Mouse (Mus musculus) monocyte, adult 59 days (primary cell): ENCODE results near the gene Slc17a7. TPM values are rescaled to one million over a fixed set of nuclear protein-coding genes. Genes with fewer than 3 reads are reported as not detected.

ENCODE experiments used
- total RNA-seq, 2 experiments: library from RNA; stranded (reverse); gene quantifications; one replicate each; pipeline ENCODE4 v1.2.4; 2023

Gene Slc17a7
- not detected for total RNA-seq

DNA sequence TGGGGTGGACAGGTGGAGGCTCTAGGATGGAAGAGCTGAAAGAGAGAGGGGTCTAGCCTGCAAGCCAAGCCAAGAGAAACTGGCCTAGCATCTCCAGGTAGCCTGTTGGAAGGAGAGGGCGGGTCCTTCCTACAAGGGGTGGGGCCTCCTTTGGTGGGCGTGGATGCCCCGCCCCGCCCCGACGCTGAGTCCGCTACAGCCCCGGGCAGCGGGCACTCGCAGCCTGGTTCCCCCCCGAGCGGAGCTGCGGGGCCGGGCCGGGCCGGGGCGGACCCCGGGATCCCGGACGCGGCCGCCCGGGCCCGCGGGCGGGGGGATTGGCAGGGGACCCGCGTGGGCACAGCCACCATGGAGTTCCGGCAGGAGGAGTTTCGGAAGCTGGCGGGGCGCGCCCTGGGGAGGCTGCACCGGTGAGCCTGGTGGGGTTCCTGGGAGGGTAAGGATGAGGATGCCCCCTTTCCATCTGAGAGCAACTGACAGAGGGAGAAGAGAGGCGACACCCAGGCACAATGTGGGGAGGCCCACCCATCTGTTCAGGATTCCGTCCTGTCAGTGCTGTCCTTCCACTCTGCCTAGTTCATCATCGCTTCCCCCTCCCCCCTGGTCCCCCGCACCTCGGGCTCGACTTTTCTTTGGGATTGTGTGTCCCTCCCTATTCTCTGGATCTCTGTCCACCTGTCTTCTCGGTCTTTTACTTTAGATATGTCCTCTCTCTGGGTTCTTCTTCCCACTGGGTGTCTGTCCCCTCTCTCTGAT, at the start of gene Slc17a7:
TSS of gene Slc17a7 (plus strand) at position 215 of the 756 bp plus-strand sequence.

DNA sequence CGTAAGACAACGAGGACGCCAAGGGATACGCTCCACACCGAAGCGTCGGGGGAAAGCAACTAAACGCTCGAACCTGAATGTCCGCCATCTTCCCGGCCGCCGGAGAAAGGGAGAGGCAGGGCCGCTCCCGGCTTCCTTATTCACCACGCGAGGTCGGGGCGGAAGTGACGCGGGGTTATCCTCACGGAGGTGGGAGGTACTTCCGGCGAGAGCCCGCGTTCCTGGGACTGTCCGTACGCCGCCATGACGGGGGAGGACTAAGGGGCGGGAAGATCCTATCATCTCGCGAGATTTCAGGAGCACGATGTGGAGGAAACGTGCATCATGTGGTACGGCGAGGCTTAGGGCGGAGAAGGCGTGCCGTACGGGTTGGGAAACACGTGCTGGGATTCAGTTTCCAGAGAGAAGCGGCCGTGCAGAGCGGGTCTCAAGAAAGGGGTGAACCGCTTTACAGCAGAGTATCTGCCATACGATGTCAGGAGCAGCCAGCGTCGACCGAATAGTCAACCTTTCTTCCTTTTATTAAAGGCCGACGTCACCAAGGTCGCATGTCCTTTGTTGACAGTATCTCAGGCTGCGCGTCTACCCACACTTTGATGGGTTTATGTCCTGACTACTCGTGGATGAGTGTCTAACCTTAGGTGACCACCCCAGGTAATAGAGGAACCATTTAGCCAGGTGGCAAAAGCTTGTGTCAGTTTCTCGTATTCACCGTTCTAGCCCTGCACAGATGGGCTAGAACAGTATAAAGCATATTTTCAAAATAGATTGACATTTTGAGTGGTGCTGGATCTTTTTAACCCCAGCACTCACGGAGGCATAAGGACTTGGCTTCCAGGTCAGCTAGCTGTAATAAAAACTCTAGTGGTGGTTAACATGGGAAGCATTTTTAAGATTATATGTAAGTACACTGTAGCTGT, 39.3 kb upstream of the Slc17a7 start, which contains the start of gene Rps11:
TSS of gene Rps11 (minus strand) at position 216 of the 920 bp plus-strand sequence.

DNA sequence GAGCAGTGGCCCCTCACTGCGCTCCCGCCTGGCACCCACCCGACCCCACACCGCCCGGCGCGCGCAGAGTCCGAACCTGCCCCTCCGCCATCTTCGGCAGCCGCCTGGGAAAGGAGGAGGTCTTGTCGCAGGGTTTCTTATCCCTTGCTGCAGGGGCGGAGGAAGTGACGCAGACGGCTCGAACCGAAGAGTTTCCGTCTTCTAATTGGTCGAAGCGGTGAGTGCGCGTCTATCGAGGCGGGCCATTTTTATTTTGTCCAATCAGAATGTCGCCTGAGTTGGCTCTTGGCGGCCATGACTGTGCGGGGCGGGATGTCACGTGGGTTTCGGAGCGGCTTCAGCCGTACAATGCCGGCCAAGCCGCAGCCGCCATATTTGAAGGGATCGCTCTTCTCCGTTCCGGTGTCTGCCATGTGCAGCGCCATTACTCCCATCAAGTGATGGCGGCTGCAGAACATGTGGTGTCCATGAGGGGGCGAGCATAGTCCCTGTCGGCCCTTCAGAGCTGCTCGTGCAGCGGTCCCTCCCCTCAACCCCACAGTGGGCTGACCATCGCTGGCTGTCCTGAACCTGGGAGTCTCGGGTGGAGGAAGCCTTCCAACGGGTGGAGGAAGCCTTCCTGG, 35.0 kb upstream of the Slc17a7 start, which contains the start of gene Rpl13a:
TSS of gene Rpl13a (minus strand) at position 138 of the 623 bp plus-strand sequence.

DNA sequence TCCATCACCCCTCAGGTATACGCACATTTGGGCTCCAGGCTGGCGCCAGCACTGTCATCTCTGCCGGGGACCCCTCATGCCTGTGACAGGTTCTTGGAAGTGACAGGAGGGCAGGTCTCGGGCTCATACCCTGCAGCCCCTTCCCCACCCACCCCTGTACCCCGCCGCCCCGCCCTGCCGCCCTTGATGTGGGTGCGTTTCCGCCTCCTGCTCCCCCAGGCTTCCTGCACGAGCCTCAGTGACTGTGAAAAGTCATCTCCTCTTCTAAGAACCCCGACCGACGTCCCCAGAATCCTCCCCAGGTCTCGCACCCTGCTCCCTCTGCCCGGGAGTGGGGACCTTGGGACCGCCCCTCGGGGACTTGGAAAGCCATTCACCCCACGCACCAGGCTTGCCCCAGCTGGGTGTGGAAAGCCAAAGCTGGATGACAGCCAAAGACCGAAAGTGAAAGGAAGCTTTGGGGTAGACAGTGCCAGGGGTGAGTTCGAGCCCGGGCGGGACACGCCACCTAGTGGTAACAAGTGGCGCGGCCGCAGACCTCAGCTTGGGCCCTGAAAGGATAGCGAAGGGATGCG, 27.7 kb upstream of the Slc17a7 start, which contains the start of the genes Gm45713 and Flt3l:
TSS of gene Gm45713 (minus strand) at position 239 of the 575 bp plus-strand sequence.
TSS of gene Flt3l (minus strand) at position 440 of the 575 bp plus-strand sequence.

DNA sequence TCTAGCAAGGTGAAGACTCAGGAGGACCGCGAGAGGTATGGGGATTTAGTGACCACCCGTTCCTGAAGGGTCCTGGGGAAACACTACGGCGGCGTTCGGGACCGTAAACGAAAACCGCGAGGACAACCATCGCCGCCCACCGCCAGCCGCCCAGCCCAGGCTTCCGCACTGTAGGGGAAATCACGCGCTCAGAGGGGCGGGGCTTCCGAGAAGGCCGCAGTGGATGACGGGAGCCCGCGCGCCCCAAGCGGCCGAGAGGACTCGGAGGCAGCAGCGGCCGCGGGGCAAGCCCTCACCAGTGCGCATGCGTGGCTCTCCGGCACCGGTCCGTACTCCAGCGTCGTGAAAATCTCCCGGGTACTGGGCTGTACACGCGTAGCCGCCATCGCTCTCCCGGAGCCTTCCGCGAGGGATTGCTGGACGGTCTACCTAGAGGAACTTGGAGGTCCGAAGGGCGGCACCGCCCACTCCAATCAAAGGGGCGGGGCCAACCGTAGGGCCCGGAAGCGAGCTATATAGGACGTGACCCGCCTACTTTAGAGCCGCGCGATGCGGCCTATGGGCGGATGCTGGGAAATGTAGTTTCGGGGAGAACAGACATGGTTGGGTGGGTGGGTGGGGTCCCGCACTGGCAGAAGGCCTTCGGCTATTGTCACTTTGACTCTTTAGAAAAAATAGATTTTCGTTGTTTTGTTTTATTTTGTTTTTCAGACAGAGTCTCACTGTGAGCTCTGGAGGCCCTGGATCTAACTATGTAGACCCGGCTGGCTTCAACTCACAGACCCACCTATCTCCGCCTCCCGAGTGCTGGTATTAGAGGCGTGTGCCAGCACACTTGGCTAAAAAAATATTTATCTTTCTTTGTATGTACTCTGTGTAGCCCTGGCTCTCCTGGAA, 9.4 kb upstream of the Slc17a7 start, which contains the start of the genes Pih1d1 and Aldh16a1:
TSS of gene Pih1d1 (plus strand) at position 208 of the 897 bp plus-strand sequence.
TSS of gene Aldh16a1 (minus strand) at position 489 of the 897 bp plus-strand sequence.

DNA sequence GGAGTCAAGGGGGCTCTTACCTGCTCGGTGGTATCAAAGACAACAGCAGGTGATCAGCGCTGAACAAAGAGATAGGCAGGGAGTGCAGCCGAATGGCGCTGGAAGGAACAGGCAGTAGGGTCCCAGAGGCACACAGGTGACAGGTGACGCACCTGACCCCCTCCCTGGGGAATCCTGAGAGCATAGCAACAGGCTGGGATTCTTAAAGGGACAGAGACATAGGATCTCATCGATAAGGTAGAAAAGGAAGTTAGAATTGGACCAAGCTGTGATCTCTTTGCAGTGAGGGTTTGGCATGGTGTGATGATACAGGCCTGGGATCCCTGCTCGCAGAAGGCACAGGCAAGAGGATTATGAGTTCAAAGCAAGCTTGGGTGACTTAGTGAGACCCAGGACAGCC, 15.7 kb downstream of the Slc17a7 start, which contains the start of gene Gfy:
TSS of gene Gfy (minus strand) at position 101 of the 400 bp plus-strand sequence.

DNA sequence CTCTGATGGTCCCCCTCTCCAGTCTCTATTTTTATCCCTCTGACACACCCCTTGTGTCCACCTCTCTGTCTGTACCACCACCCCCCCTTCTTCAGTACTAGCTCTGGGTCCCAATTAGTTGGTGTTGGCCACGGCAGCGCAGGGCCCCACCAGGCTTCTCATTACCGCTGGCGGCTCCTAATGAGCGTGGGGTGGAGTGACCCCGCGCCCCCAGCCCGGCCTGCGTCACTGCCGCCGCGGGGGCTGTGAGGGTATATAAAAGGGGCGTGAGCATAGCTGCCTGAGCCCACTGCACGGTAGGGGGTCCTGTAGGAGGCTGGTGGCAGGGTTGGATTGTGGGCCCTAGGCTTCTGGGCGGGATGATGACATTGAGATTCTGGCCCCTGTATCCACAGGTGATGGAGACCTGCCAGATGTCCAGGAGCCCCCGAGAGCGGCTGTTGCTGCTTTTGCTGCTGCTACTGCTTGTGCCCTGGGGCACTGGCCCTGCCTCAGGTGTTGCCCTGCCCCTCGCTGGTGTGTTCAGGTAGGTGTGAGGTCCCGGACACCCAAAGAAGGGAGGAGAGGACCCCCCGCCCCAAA, 17.2 kb downstream of the Slc17a7 start, which contains the start of gene Pth2:
TSS of gene Pth2 (plus strand) at position 100 of the 582 bp plus-strand sequence.

DNA sequence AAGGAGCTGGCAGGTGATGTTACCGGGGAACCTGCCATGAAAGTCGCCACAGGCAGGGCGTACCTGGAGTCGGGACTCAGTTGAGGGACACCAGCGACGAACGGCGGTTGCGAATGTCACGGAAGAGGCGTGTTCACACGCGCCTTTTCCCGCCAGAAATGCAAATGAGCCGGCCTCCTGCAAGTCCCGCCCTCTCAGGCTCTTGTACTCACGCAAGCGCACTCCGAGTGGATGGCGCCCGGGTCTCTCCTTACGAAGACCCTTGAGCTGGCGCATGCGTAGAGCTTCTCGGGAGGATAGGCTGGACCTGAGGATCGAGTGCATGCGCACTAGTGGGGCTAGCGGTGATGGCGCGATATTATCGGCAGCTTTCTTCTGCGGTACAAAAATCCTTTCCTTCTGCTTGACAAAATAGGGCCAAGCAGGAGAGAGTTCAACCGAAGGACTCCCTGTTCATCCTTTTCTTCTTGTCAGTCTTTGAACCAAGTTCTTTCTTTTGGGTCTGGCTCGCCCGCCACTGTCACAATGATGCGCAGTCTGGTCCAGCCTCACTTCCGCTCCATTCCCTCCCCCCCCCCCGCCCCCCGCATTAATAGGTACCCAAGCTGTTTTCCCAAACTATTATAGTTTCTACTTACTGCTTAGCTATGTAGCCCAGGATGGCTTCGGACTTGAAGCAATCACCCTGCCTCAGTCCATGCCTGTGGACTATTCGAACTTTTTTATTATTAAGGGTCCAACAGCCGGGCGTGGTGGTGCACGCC, 40.8 kb downstream of the Slc17a7 start, which contains the start of gene Ccdc155:
TSS of gene Ccdc155 (minus strand) at position 513 of the 764 bp plus-strand sequence.

DNA sequence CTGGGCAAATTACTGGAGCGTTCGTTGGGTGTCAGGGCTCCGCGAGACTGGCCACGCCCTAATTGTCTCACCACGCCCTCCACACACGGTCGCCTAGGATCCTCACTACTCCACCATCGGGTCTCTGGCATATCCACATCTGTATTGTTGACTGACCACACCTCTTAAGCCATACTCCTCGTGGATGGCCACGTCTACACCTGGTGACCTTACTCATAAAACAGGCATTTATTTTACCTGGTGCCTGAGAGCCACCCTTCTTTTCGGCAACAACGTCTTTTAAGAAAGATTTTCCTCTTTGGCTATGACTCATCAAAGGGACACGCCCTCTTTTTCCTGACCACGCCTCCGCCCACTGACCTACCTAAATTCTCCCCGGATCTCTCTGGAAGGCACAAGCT, 48.1 kb downstream of the Slc17a7 start, which contains the start of gene Dkkl1:
TSS of gene Dkkl1 (minus strand) at position 297 of the 401 bp plus-strand sequence.

DNA sequence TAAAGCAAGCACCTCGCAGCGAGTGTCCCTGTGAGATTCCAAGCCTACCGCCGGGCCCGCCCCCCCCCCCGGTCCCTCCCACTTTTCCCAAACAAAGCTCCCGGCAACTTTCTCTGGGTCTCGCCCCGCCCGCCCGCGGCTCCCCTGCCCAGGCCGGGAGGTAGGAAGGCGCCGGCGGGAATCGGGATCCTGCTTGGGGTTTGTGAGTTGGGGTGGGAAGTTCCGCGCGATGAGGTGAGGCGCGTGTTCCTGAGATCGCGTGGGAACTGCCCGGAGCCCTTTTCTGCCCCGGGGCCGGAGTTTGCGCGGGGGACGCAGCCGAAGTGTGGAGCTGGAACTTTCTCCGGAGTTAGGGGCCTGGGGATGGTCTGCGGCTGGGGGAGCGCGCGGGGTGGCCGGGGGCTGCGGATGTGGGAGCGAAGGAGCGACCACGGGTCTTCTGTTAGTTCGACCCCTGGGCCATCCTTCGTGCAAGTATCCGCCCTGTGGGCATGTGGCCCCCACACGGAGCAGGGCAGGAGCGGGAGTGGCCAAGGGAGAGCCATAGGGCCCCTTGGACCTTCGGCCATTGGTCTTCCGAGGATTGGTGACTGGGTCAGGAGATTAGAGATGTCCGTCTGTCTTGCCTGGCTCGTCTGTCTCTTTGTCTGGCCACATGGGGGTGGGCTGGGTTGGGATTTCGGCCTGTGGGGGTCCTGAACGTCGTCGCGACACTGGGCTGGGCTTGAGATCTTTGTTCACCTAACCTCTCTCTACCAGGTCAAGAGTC, 52.1 kb downstream of the Slc17a7 start, which contains the start of gene Tead2:
TSS of gene Tead2 (plus strand) at position 81 of the 769 bp plus-strand sequence.

Other genes with a start within 250 kb of the Slc17a7 start
- gene Ap2a1, start 234.5 kb upstream of the Slc17a7 start, total RNA-seq, result 10 to 100 TPM; 65.0 to 66.5 TPM
- gene Tsks, start 220.7 kb upstream of the Slc17a7 start, total RNA-seq, result not detected
- 1 to 10 TPM in 1 of 2 experiments, under 1 TPM in 1; 0.63 to 2.0 TPM for gene Cpt1c, start 189.1 kb upstream of the Slc17a7 start, total RNA-seq
- gene Prmt1, start 177.4 kb upstream of the Slc17a7 start, total RNA-seq, result 10 to 100 TPM; 73.2 to 92.6 TPM
- 100 to 1,000 TPM in 1 of 2 experiments, 10 to 100 TPM in 1; 99.4 to 105 TPM for gene Irf3, start 166.3 kb upstream of the Slc17a7 start, total RNA-seq
- gene Bcl2l12, start 165.2 kb upstream of the Slc17a7 start, total RNA-seq, result 10 to 100 TPM; 12.7 to 21.1 TPM
- 10 to 100 TPM; 79.7 to 88.3 TPM for gene Scaf1, start 147.6 kb upstream of the Slc17a7 start, total RNA-seq
- gene Rras, start 146.0 kb upstream of the Slc17a7 start, total RNA-seq, result 100 to 1,000 TPM; 157 to 168 TPM
- 10 to 100 TPM; 36.6 to 38.5 TPM for gene Prr12, start 111.1 kb upstream of the Slc17a7 start, total RNA-seq
- gene Nosip, start 101.5 kb upstream of the Slc17a7 start, total RNA-seq, result 10 to 100 TPM; 43.8 to 49.1 TPM
- gene Prrg2, start 101.3 kb upstream of the Slc17a7 start, total RNA-seq, result 10 to 100 TPM; 14.4 to 16.2 TPM
- gene Rcn3, start 71.7 kb upstream of the Slc17a7 start, total RNA-seq, result 1 to 10 TPM; 3.8 to 4.9 TPM
- 100 to 1,000 TPM; 134 to 157 TPM for gene Fcgrt, start 60.1 kb upstream of the Slc17a7 start, total RNA-seq
- gene Rps11, start 39.5 kb upstream of the Slc17a7 start, total RNA-seq, result 1,000 to 10,000 TPM; 2,292 to 2,480 TPM
- 1,000 to 10,000 TPM; 1,720 to 2,206 TPM for gene Rpl13a, start 35.2 kb upstream of the Slc17a7 start, total RNA-seq
- gene Gm45713, start 27.7 kb upstream of the Slc17a7 start, total RNA-seq, result not detected
- 10 to 100 TPM; 38.8 to 44.7 TPM for gene Flt3l, start 27.5 kb upstream of the Slc17a7 start, total RNA-seq
- gene Pih1d1, start 9.6 kb upstream of the Slc17a7 start, total RNA-seq, result 10 to 100 TPM; 40.7 to 42.0 TPM
- 100 to 1,000 TPM; 133 to 144 TPM for gene Aldh16a1, start 9.4 kb upstream of the Slc17a7 start, total RNA-seq
- not detected for gene Gfy, start 15.6 kb downstream of the Slc17a7 start, total RNA-seq
- not detected for gene Pth2, start 17.0 kb downstream of the Slc17a7 start, total RNA-seq
- not detected for gene Ccdc155, start 40.9 kb downstream of the Slc17a7 start, total RNA-seq
- gene Dkkl1, start 48.2 kb downstream of the Slc17a7 start, total RNA-seq, result 1 to 10 TPM in 1 of 2 experiments, under 1 TPM in 1; 0.71 to 1.8 TPM
- 1 to 10 TPM in 1 of 2 experiments, under 1 TPM in 1; 0.46 to 3.1 TPM for gene Tead2, start 51.8 kb downstream of the Slc17a7 start, total RNA-seq
- 100 to 1,000 TPM; 153 to 162 TPM for gene Cd37, start 75.2 kb downstream of the Slc17a7 start, total RNA-seq
- not detected for gene Slc6a16, start 77.1 kb downstream of the Slc17a7 start, total RNA-seq
- under 1 TPM in 1 of 2 experiments, not detected in 1; 0.27 TPM for gene Slc6a21, start 113.6 kb downstream of the Slc17a7 start, total RNA-seq
- 10 to 100 TPM; 13.8 to 14.3 TPM for gene Trpm4, start 169.8 kb downstream of the Slc17a7 start, total RNA-seq
- gene Hrc, start 171.3 kb downstream of the Slc17a7 start, total RNA-seq, result not detected
- gene Ppfia3, start 203.1 kb downstream of the Slc17a7 start, total RNA-seq, result under 1 TPM; 0.18 to 0.67 TPM
- not detected for gene Lin7b, start 206.6 kb downstream of the Slc17a7 start, total RNA-seq
- 100 to 1,000 TPM; 372 to 402 TPM for gene Snrnp70, start 231.8 kb downstream of the Slc17a7 start, total RNA-seq
- gene Kcna7, start 241.7 kb downstream of the Slc17a7 start, total RNA-seq, result not detected
- not detected for gene Ntf5, start 249.7 kb downstream of the Slc17a7 start, total RNA-seq